Mouse (Mus musculus): ENCODE results near the gene Epha3.

- TF ChIP-seq CTCF (IDR thresholded peaks at IDR 0.05; ENCODE audit: low read depth) (no peak), EP300 (IDR thresholded peaks at IDR 0.05; ENCODE audit: low read depth) (no peak)
Observed at GRCm38 (mm10) chr16:63753052-63753451, 110.9 kb downstream of the Epha3 start.

Measured in liver, postnatal 0 days (tissue).